Mouse (Mus musculus): ENCODE results near the gene Celf5. TPM values are rescaled to one million over a fixed set of nuclear protein-coding genes. Genes with fewer than 3 reads are reported as not detected.

Celf5 gene
- total RNA-seq, 2 experiments from 2014 or later = 285 to 286 TPM

- DNase-seq (ENCODE audit: low spot score in 2 of 2) = no peak
- intact Hi-C loops (cut with DNase I) = no loop called here
Observed at GRCm38 (mm10) chr10:81499250-81499901, 16.9 kb upstream of the Celf5 start.

- no peak for DNase-seq (ENCODE audit: low spot score in 2 of 2)
- intact Hi-C loops (cut with DNase I) = no loop called here
Observed at GRCm38 (mm10) chr10:81498316-81499249, 16.1 kb upstream of the Celf5 start.

GRCm38 (mm10) chr10:81497401-81498270 is 15.1 kb upstream of the Celf5 start:
- intact Hi-C loops (cut with DNase I) = no loop called here
- no peak for DNase-seq (ENCODE audit: low spot score in 2 of 2)

GRCm38 (mm10) chr10:81496969-81497368 is 14.5 kb upstream of the Celf5 start:
- intact Hi-C loops (cut with DNase I) = no loop called here
- DNase-seq (ENCODE audit: low spot score in 2 of 2) = no peak

- intact Hi-C loops (cut with DNase I) = no loop called here
- DNase-seq (ENCODE audit: low spot score in 2 of 2) = peak; percentile 99 to 100
Observed at GRCm38 (mm10) chr10:81496264-81496901, 13.9 kb upstream of the Celf5 start, which contains the start of gene Ncln. Gene Ncln (minus strand): TSS chr10:81496392.

- DNase-seq (ENCODE audit: low spot score in 2 of 2) = peak; percentile 51 to 64
- intact Hi-C loops (cut with DNase I) = no loop called here
Observed at GRCm38 (mm10) chr10:81495616-81496263, 13.2 kb upstream of the Celf5 start.

- intact Hi-C loops (cut with DNase I) = no loop called here
- no peak for DNase-seq (ENCODE audit: low spot score in 2 of 2)
Observed at GRCm38 (mm10) chr10:81495151-81495550, 12.6 kb upstream of the Celf5 start.

GRCm38 (mm10) chr10:81494260-81495041 is 11.9 kb upstream of the Celf5 start:
- no peak for DNase-seq (ENCODE audit: low spot score in 2 of 2)
- intact Hi-C loops (cut with DNase I) = no loop called here

- no peak for DNase-seq (ENCODE audit: low spot score in 2 of 2)
- intact Hi-C loops (cut with DNase I) = no loop called here
Observed at GRCm38 (mm10) chr10:81493601-81494220, 11.2 kb upstream of the Celf5 start.

GRCm38 (mm10) chr10:81492606-81493240 is 10.2 kb upstream of the Celf5 start:
- intact Hi-C loops (cut with DNase I) = no loop called here
- no peak for DNase-seq (ENCODE audit: low spot score in 2 of 2)

- DNase-seq (ENCODE audit: low spot score in 2 of 2) = no peak
- intact Hi-C loops (cut with DNase I) = no loop called here
Observed at GRCm38 (mm10) chr10:81491018-81491417, 8.5 kb upstream of the Celf5 start.

- intact Hi-C loops (cut with DNase I) = no loop called here
- DNase-seq (ENCODE audit: low spot score in 2 of 2) = no peak
Observed at GRCm38 (mm10) chr10:81489941-81490340, 7.4 kb upstream of the Celf5 start.

GRCm38 (mm10) chr10:81488081-81488480 is 5.6 kb upstream of the Celf5 start:
- DNase-seq (ENCODE audit: low spot score in 2 of 2) = no peak
- intact Hi-C loops (cut with DNase I) = no loop called here

GRCm38 (mm10) chr10:81486496-81486895 is 4.0 kb upstream of the Celf5 start:
- intact Hi-C loops (cut with DNase I) = no loop called here
- DNase-seq (ENCODE audit: low spot score in 2 of 2) = no peak

- intact Hi-C loops (cut with DNase I) = no loop called here
- DNase-seq (ENCODE audit: low spot score in 2 of 2) = no peak
Observed at GRCm38 (mm10) chr10:81485479-81486018, 3.0 kb upstream of the Celf5 start.

- no peak for DNase-seq (ENCODE audit: low spot score in 2 of 2)
- intact Hi-C loops (cut with DNase I) = no loop called here
Observed at GRCm38 (mm10) chr10:81485060-81485449, 2.5 kb upstream of the Celf5 start.

- DNase-seq (ENCODE audit: low spot score in 2 of 2) = peak in 1 of 2 experiments; percentile 70
- intact Hi-C loops (cut with DNase I) = no loop called here
Observed at GRCm38 (mm10) chr10:81484441-81485059, 2.0 kb upstream of the Celf5 start.
